Mouse (Mus musculus): ENCODE data around the gene Bnc1.
A peak's percentile ranks its signal among the peaks of the same experiment; 100 is the strongest.

Bnc1 gene

GRCm38 (mm10) chr7:81992131-81993061 is at the start of gene Bnc1:
Bnc1 (minus strand) TSS chr7:81992292.
- DNase-seq (ENCODE audit: low read depth, low spot score), result peak; percentile 13

- DNase-seq (ENCODE audit: low read depth, low spot score), result no peak
These were observed 41.3 kb upstream of the Bnc1 start for GRCm38 (mm10) chr7:82033347-82033746.

GRCm38 (mm10) chr7:82029666-82030065 is 37.6 kb upstream of the Bnc1 start:
- DNase-seq (ENCODE audit: low read depth, low spot score), result no peak

- no peak for DNase-seq (ENCODE audit: low read depth, low spot score)
These were observed 33.7 kb upstream of the Bnc1 start for GRCm38 (mm10) chr7:82025802-82026201.

- no peak for DNase-seq (ENCODE audit: low read depth, low spot score)
These were observed 31.6 kb upstream of the Bnc1 start for GRCm38 (mm10) chr7:82023676-82024075.

- DNase-seq (ENCODE audit: low read depth, low spot score), result no peak
These were observed 30.3 kb upstream of the Bnc1 start for GRCm38 (mm10) chr7:82022404-82022803.

- DNase-seq (ENCODE audit: low read depth, low spot score), result no peak
These were observed 25.9 kb upstream of the Bnc1 start for GRCm38 (mm10) chr7:82018031-82018430.

- no peak for DNase-seq (ENCODE audit: low read depth, low spot score)
These were observed 24.9 kb upstream of the Bnc1 start for GRCm38 (mm10) chr7:82016751-82017710.

- DNase-seq (ENCODE audit: low read depth, low spot score), result no peak
These were observed 20.4 kb upstream of the Bnc1 start for GRCm38 (mm10) chr7:82012472-82012871.

- DNase-seq (ENCODE audit: low read depth, low spot score), result no peak
These were observed 19.7 kb upstream of the Bnc1 start for GRCm38 (mm10) chr7:82011534-82012401.

GRCm38 (mm10) chr7:82007151-82007550 is 15.1 kb upstream of the Bnc1 start:
- no peak for DNase-seq (ENCODE audit: low read depth, low spot score)

GRCm38 (mm10) chr7:82004228-82004627 is 12.1 kb upstream of the Bnc1 start:
- DNase-seq (ENCODE audit: low read depth, low spot score), result no peak

GRCm38 (mm10) chr7:81999816-82000215 is 7.7 kb upstream of the Bnc1 start:
- DNase-seq (ENCODE audit: low read depth, low spot score), result no peak

- DNase-seq (ENCODE audit: low read depth, low spot score), result no peak
These were observed 7.3 kb upstream of the Bnc1 start for GRCm38 (mm10) chr7:81999372-81999771.

GRCm38 (mm10) chr7:81995975-81996374 is 3.9 kb upstream of the Bnc1 start:
- DNase-seq (ENCODE audit: low read depth, low spot score), result no peak

- no peak for DNase-seq (ENCODE audit: low read depth, low spot score)
These were observed 3.0 kb upstream of the Bnc1 start for GRCm38 (mm10) chr7:81995126-81995525.

- no peak for DNase-seq (ENCODE audit: low read depth, low spot score)
These were observed 1.0 kb upstream of the Bnc1 start for GRCm38 (mm10) chr7:81993140-81993539.

GRCm38 (mm10) chr7:81991611-81992061 is 456 bp downstream of the Bnc1 start:
- DNase-seq (ENCODE audit: low read depth, low spot score), result no peak

GRCm38 (mm10) chr7:81991116-81991515 is 976 bp downstream of the Bnc1 start:
- DNase-seq (ENCODE audit: low read depth, low spot score), result no peak

GRCm38 (mm10) chr7:81983651-81984050 is 8.4 kb downstream of the Bnc1 start:
- no peak for DNase-seq (ENCODE audit: low read depth, low spot score)

- no peak for DNase-seq (ENCODE audit: low read depth, low spot score)
These were observed 13.8 kb downstream of the Bnc1 start for GRCm38 (mm10) chr7:81978304-81978703.

Measured in WW6 (cell line).